ENCODE assay signal across 33 mouse cellular contexts in genomic region chr15:85534646-85535045, GRCm38 (mm10). TPM values are rescaled to one million over a fixed set of nuclear protein-coding genes. Genes with fewer than 3 reads are reported as not detected.
DNase-seq lines count a peak whose midpoint lies in the region; ATAC-seq and TF ChIP-seq lines count a peak whose summit lies in the region.
"Had no signal": no experiment of that assay in that cellular context is flagged by ENCODE, and none has a peak within 500 bp of the region (broad histone marks: within the 10 kb centered on the region; RNA-seq: fewer than 3 reads in every experiment).

No protein-coding gene starts in this region.

- H3K79me3 ChIP-seq in C2C12 (ENCODE audit: low read depth), result no peaks in the 10 kb centered on the region

- H3K27ac ChIP-seq in kidney, embryonic 15.5 days, result peak overlapping the region; percentile 73
- peak overlapping the region; percentile 83 for H3K27ac ChIP-seq in lung, embryonic 16.5 days (ENCODE audit: low read length)
- H3K27ac ChIP-seq: forebrain, embryonic 15.5 days; hindbrain, embryonic 13.5 days; limb, embryonic 10.5 days; limb, embryonic 15.5 days; liver, embryonic 13.5 days; neural tube, embryonic 13.5 days had no signal

- peaks cover 64% of the 10 kb centered on the region for H3K4me1 ChIP-seq in kidney, embryonic 15.5 days
- peaks cover 26% of the 10 kb centered on the region for H3K4me1 ChIP-seq in lung, embryonic 16.5 days (replicated peaks; ENCODE audit: control insufficient read depth, insufficient read depth, low read length)
- H3K4me1 ChIP-seq: liver, embryonic 13.5 days had no signal

- 86% methylated on average over 6 of the region's 6 CpGs for WGBS in kidney, embryonic 15.5 days
- WGBS in lung, embryonic 16.5 days, result 60% methylated on average over 6 of the region's 6 CpGs

- DNase-seq in kidney, postnatal 10 days, result no peak
- no peak for DNase-seq in lung, postnatal 25 days (ENCODE audit: low spot score)
- DNase-seq: cerebellum, adult 11 months; cerebellum, adult 9-10 months; cerebellum, postnatal 36 days; gastrocnemius, postnatal 36 days; heart, adult 18-20 months; heart, postnatal 36 days; layer of hippocampus, postnatal 36 days; liver, embryonic 13.5 days; right cerebral cortex, postnatal 4 days; thymus, adult 2 months; thymus, postnatal 36 days had no signal

- H3K4me2 ChIP-seq in kidney, embryonic 15.5 days, result no peak overlapping the region
- no peak overlapping the region for H3K4me2 ChIP-seq in lung, embryonic 16.5 days (ENCODE audit: low read depth, low read length)
- H3K4me2 ChIP-seq in myocyte (ENCODE audit: low read depth), result peak overlapping the region; percentile 48
- H3K4me2 ChIP-seq: forebrain, embryonic 15.5 days; heart, embryonic 11.5 days; hindbrain, embryonic 13.5 days; limb, embryonic 15.5 days; liver, embryonic 13.5 days; midbrain, embryonic 11.5 days; neural tube, embryonic 13.5 days had no signal

- no peak overlapping the region for H3K9ac ChIP-seq in kidney, embryonic 15.5 days
- peak overlapping the region; percentile 42; the same call in 1 of the 2 replicates for H3K9ac ChIP-seq in lung, embryonic 16.5 days (ENCODE audit: low read length)
- H3K9ac ChIP-seq: forebrain, embryonic 15.5 days; hindbrain, embryonic 13.5 days; limb, embryonic 15.5 days; liver, embryonic 13.5 days; neural tube, embryonic 13.5 days had no signal

- H3K79me2 ChIP-seq in C2C12 (ENCODE audit: control insufficient read depth, insufficient read depth) (no peaks in the 10 kb centered on the region), myocyte (ENCODE audit: control insufficient read depth, insufficient read depth) (no peaks in the 10 kb centered on the region)

- ATAC-seq in kidney, embryonic 15.5 days (replicated peaks; ENCODE audit: low FRiP score), result no peak
- peak; percentile 6; the same call in 1 of the 2 replicates for ATAC-seq in lung, embryonic 16.5 days (ENCODE audit: low read depth)
- ATAC-seq: forebrain, embryonic 15.5 days; intestine, postnatal 0 days had no signal

- TF ChIP-seq POLR2A in myocyte (IDR thresholded peaks at IDR 0.05; ENCODE audit: insufficient read length, low read depth), result no peak

- H3K4me3 ChIP-seq in kidney, embryonic 15.5 days (replicated peaks), result no peak overlapping the region
- H3K4me3 ChIP-seq in lung, embryonic 16.5 days (ENCODE audit: low read length), result no peak overlapping the region
- H3K4me3 ChIP-seq in C2C12 (ENCODE audit: insufficient read depth, poor library complexity, severe bottlenecking) (no peak overlapping the region), myocyte (no peak overlapping the region)
- H3K4me3 ChIP-seq: forebrain, embryonic 15.5 days; hindbrain, embryonic 13.5 days; limb, embryonic 10.5 days; limb, embryonic 15.5 days; liver, embryonic 13.5 days; neural tube, embryonic 13.5 days had no signal

- H3K36me3 ChIP-seq in kidney, embryonic 15.5 days, result no peaks in the 10 kb centered on the region
- H3K36me3 ChIP-seq in lung, embryonic 16.5 days (ENCODE audit: control insufficient read depth, insufficient read depth, low read length), result no peaks in the 10 kb centered on the region
- no peaks in the 10 kb centered on the region for H3K36me3 ChIP-seq in C2C12 (ENCODE audit: control insufficient read depth, insufficient read depth)
- H3K36me3 ChIP-seq in myocyte (ENCODE audit: control insufficient read depth, insufficient read depth), result no peaks in the 10 kb centered on the region
- H3K36me3 ChIP-seq: forebrain, embryonic 15.5 days; G1E; hindbrain, embryonic 13.5 days; limb, embryonic 10.5 days; limb, embryonic 15.5 days; liver, embryonic 13.5 days; neural tube, embryonic 13.5 days had no signal

- TF ChIP-seq CTCF in C2C12 (IDR thresholded peaks at IDR 0.05; ENCODE audit: control insufficient read depth, insufficient read depth, insufficient read length), result no peak

- H3K27me3 ChIP-seq in kidney, embryonic 15.5 days, result no peaks in the 10 kb centered on the region
- H3K27me3 ChIP-seq in lung, embryonic 16.5 days (ENCODE audit: control insufficient read depth, insufficient read depth, low read depth, low read length), result no peaks in the 10 kb centered on the region
- no peaks in the 10 kb centered on the region for H3K27me3 ChIP-seq in C2C12 (ENCODE audit: control insufficient read depth, insufficient read depth, insufficient read length)
- H3K27me3 ChIP-seq in myocyte (ENCODE audit: control insufficient read depth, insufficient read depth, insufficient read length), result no peaks in the 10 kb centered on the region
- H3K27me3 ChIP-seq: forebrain, embryonic 15.5 days; liver, embryonic 13.5 days; neural tube, embryonic 13.5 days had no signal

- H3ac ChIP-seq in C2C12 (ENCODE audit: control insufficient read depth, insufficient read length, low read depth), result no peak overlapping the region
- no peak overlapping the region for H3ac ChIP-seq in myocyte (ENCODE audit: control insufficient read depth, insufficient read length)

- no peaks in the 10 kb centered on the region for H3K9me3 ChIP-seq in kidney, embryonic 15.5 days (replicated peaks)
- H3K9me3 ChIP-seq in lung, embryonic 16.5 days (ENCODE audit: control insufficient read depth, low read length), result no peaks in the 10 kb centered on the region
- H3K9me3 ChIP-seq: forebrain, embryonic 15.5 days; G1E; hindbrain, embryonic 13.5 days; limb, embryonic 10.5 days; limb, embryonic 15.5 days; liver, embryonic 13.5 days; neural tube, embryonic 13.5 days had no signal

TF ChIP-seq in C2C12, 6 proteins besides CTCF, POLR2A, EP300 and RAD21:
- no peak for TF ChIP-seq MYOG (IDR thresholded peaks at IDR 0.05; ENCODE audit: control insufficient read depth, extremely low read depth, insufficient read length)
- peak; percentile 85 for TF ChIP-seq MYOD1 (IDR thresholded peaks at IDR 0.05; ENCODE audit: control insufficient read depth, insufficient read length, low read depth)
- peak; percentile 23 for TF ChIP-seq FOSL1 (IDR thresholded peaks at IDR 0.05; ENCODE audit: insufficient read depth, low read length, poor library complexity, severe bottlenecking)
- TF ChIP-seq MAX (IDR thresholded peaks at IDR 0.05), result peak; percentile 92

TF ChIP-seq in myocyte, 11 proteins besides CTCF, POLR2A, EP300 and RAD21:
- TF ChIP-seq TCF3 (IDR thresholded peaks at IDR 0.05; ENCODE audit: insufficient read length, low read depth), result no peak
- peak in 1 of 3 experiments; percentile 19 for TF ChIP-seq MYOD1 (IDR thresholded peaks at IDR 0.05; ENCODE audit: control insufficient read depth in 1 of 3, insufficient read length in 2 of 3, low read depth in 2 of 3)
- TF ChIP-seq MYOG (IDR thresholded peaks at IDR 0.05; ENCODE audit: control insufficient read depth in 1 of 3, insufficient read depth in 1 of 3, insufficient read length in 2 of 3, low read depth in 2 of 3), result peak in 1 of 3 experiments; percentile 17
- no peak for TF ChIP-seq E2F4 (IDR thresholded peaks at IDR 0.05; ENCODE audit: insufficient read depth)
- no peak for TF ChIP-seq MAX (IDR thresholded peaks at IDR 0.05; ENCODE audit: low read depth)
- no peak for TF ChIP-seq CEBPB (IDR thresholded peaks at IDR 0.05; ENCODE audit: insufficient read depth, poor library complexity, severe bottlenecking)
- TF ChIP-seq REST (IDR thresholded peaks at IDR 0.05; ENCODE audit: insufficient read depth, insufficient read length), result no peak
- TF ChIP-seq TCF12 (IDR thresholded peaks at IDR 0.05; ENCODE audit: insufficient read depth, poor library complexity, severe bottlenecking), result peak; percentile 33

RNA-seq across cellular contexts. Expression of gene 7530416G11Rik, which starts 31.6 kb away (rescaled TPM):
- polyA plus RNA-seq in kidney, embryonic 15.5 days (2015; fragmentation: Nextera tagmentation; extraction: Ambion mirVana), result not detected in 2 replicates
- not detected in 2 replicates for polyA plus RNA-seq in lung, embryonic 16.5 days (2015; fragmentation: Nextera tagmentation; extraction: Ambion mirVana)
- polyA plus RNA-seq in C2C12 (2012; fragmentation: generic; extraction: Trizol) (not detected), myocyte (2012; fragmentation: generic; extraction: Trizol) (not detected)
- polyA plus RNA-seq: embryonic facial prominence, embryonic 11.5 days; frontal cortex, adult 2 months; G1E; heart, embryonic 11.5 days; heart, embryonic 16.5 days; hindbrain, embryonic 13.5 days; intestine, postnatal 0 days; large intestine, adult 2 months; limb, embryonic 10.5 days; limb, embryonic 15.5 days; liver, embryonic 13.5 days; lung, adult 2 months; midbrain, embryonic 11.5 days; midbrain, postnatal 0 days; neural tube, embryonic 13.5 days; spleen, adult 2 months; thymus, adult 2 months had no signal

RNA-seq across cellular contexts. Expression of gene Wnt7b, which starts 47.6 kb away (rescaled TPM):
- 16.3 and 16.8 TPM in 2 replicates for polyA plus RNA-seq in kidney, embryonic 15.5 days (2015; fragmentation: Nextera tagmentation; extraction: Ambion mirVana)
- 40.2 and 44.8 TPM in 2 replicates for polyA plus RNA-seq in lung, embryonic 16.5 days (2015; fragmentation: Nextera tagmentation; extraction: Ambion mirVana)
- polyA plus RNA-seq in C2C12 (2012; fragmentation: generic; extraction: Trizol), result 2.5 TPM
- 7.9 TPM for polyA plus RNA-seq in myocyte (2012; fragmentation: generic; extraction: Trizol)
- polyA plus RNA-seq: G1E had no signal
